Mouse (Mus musculus) neural tube, embryonic 11.5 days (tissue): ENCODE results near the gene Tmpo. TPM values are rescaled to one million over a fixed set of nuclear protein-coding genes. Genes with fewer than 3 reads are reported as not detected.

Experiments used
- ATAC-seq: fragments of 200-750 bp; cut with Nextera tagmentation; 2 replicates; pipeline ENCODE4 v1.8.0; 2017; ENCODE audit warnings: moderate number of reproducible peaks, mild to moderate bottlenecking, moderate TSS enrichment, moderate library complexity; ENCODE audit not compliant: insufficient read depth, low FRiP score, low TSS enrichment
- DNase-seq: peaks from one replicate; pipeline ENCODE4 v3.0.0-alpha.2; 2015; ENCODE audit warnings: low spot score
- H3K27ac ChIP-seq: fragments of 300-500 bp; sonication (generic); 2 replicates; pipeline ENCODE4 v1.5.1; 2014; ENCODE audit warnings: low read depth, mild to moderate bottlenecking, low read length
- H3K27me3 ChIP-seq: fragments of 300-500 bp; sonication (generic); 2 replicates; pipeline ENCODE4 v1.6.1; 2014; ENCODE audit warnings: mild to moderate bottlenecking, low read length, mixed read lengths; ENCODE audit not compliant: control insufficient read depth, insufficient read depth
- H3K36me3 ChIP-seq: fragments of 300-500 bp; sonication (generic); 2 replicates; pipeline ENCODE4 v1.6.1; 2014; ENCODE audit warnings: mild to moderate bottlenecking, low read length, moderate library complexity, mixed read lengths; ENCODE audit not compliant: control insufficient read depth, insufficient read depth
- H3K4me1 ChIP-seq: fragments of 300-500 bp; sonication (generic); 2 replicates; pipeline ENCODE4 v1.6.1; 2014; ENCODE audit warnings: low read length, mixed read lengths; ENCODE audit not compliant: control insufficient read depth, insufficient read depth
- H3K4me2 ChIP-seq: fragments of 300-500 bp; sonication (generic); 2 replicates; pipeline ENCODE4 v1.6.1; 2014; ENCODE audit warnings: low read depth, mild to moderate bottlenecking, moderate library complexity
- H3K4me3 ChIP-seq: fragments of 300-500 bp; sonication (generic); 2 replicates; pipeline ENCODE4 v1.5.1; 2014; ENCODE audit warnings: low read depth, low read length
- H3K9ac ChIP-seq: fragments of 300-500 bp; sonication (generic); 2 replicates; pipeline ENCODE4 v1.6.1; 2014; ENCODE audit warnings: mild to moderate bottlenecking, low read length
- H3K9me3 ChIP-seq: fragments of 300-500 bp; sonication (generic); 2 replicates; pipeline ENCODE4 v1.6.1; 2016; ENCODE audit warnings: low read length; ENCODE audit not compliant: control insufficient read depth
- WGBS: fragments of 180-500 bp; shearing (Covaris S2); extraction: QIAGEN DNeasy Blood & Tissue Kit; methylation state at CpG from one replicate; pipeline ENCODE4 v1.1.7; 2014; 5-methylcytosine and 5-hydroxymethylcytosine counted together
- polyA plus RNA-seq: library from polyadenylated mRNA; unstranded; fragments of >200 nt; fragmentation: Nextera tagmentation; extraction: Ambion mirVana; gene quantifications from 2 replicates; pipeline ENCODE4 v1.2.1, GENCODE M21; 2014

The Tmpo gene
- polyA plus RNA-seq, 1 experiment from 2014 or later, result 286 TPM

DNA sequence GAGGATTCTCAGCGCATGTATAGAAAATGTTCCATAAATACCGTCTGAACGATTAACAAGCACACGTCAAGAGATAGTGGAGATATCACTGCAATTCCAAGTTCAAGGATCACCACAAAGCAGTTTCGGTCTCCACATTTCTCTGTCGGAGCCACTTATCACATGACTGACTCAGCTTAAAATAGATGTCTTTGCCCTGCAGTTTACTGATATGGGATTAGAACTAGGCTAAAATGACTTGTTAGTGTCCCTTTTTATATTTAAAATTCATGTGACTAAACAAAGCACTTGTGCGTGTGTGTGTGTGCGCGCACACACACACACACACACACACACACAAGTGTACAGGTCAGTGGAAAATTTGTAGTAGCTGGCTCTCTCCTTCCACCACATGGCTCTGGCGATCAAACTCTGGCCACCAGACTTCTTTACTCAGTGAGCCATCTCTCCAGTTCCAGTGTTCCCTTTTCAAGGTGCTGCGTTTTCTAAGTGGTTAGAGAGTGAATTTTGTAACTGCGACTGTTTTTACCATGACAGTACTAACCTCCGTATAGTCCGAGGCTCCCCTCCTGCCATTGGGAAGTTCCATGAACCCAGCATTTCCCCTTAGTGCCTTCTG lies 41.9 kb downstream of the Tmpo start:
- WGBS, result 88% methylated on average over 14 of the region's 14 CpGs
- no peaks in the 10 kb centered on the region for H3K4me1 ChIP-seq
- H3K4me2 ChIP-seq, result no peak overlapping the region
- DNase-seq (no peak), ATAC-seq (no peak)
- no peak overlapping the region for H3K9ac ChIP-seq
- no peak overlapping the region for H3K27ac ChIP-seq
- H3K36me3 ChIP-seq, result no peaks in the 10 kb centered on the region
- no peaks in the 10 kb centered on the region for H3K9me3 ChIP-seq
- H3K4me3 ChIP-seq, result no peak overlapping the region
- H3K27me3 ChIP-seq, result no peaks in the 10 kb centered on the region

GRCm38 (mm10) chr10:91138317-91138716 lies 42.8 kb downstream of the Tmpo start:
- Histone ChIP-seq H3K9ac (no peak overlapping the region), H3K4me2 (no peak overlapping the region), H3K27ac (no peak overlapping the region), H3K9me3 (no peaks in the 10 kb centered on the region), H3K27me3 (no peaks in the 10 kb centered on the region), H3K36me3 (no peaks in the 10 kb centered on the region), H3K4me1 (no peaks in the 10 kb centered on the region), H3K4me3 (no peak overlapping the region)
- ATAC-seq (no peak), DNase-seq (no peak)
- 77% methylated on average over 3 of the region's 3 CpGs for WGBS

DNA sequence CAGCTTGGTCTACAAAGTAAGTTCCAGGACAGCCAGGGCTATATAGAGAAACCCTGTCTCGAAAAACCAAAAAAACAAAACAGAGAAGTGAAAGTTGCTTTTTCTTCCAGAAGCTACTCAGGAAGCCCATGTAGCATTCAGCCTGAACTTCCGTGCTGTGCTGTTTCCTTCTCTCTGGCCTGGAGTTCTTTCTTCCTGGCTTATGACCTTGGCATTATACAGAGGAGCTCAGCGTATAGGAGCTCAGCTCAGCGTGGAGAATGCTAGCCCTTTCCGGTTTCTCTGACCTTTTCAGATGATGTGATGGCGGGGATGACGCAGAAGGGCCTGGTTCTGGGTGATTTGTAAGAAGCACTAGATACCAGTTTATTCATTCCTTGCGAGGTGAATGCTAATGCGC lies 43.7 kb downstream of the Tmpo start:
- no peak for DNase-seq
- H3K9me3 ChIP-seq, result no peaks in the 10 kb centered on the region
- ATAC-seq, result no peak
- WGBS, result 80% methylated on average over 9 of the region's 9 CpGs
- no peak overlapping the region for H3K9ac ChIP-seq
- no peaks in the 10 kb centered on the region for H3K36me3 ChIP-seq
- no peaks in the 10 kb centered on the region for H3K27me3 ChIP-seq
- no peak overlapping the region for H3K4me3 ChIP-seq
- H3K27ac ChIP-seq, result no peak overlapping the region
- no peaks in the 10 kb centered on the region for H3K4me1 ChIP-seq
- H3K4me2 ChIP-seq, result no peak overlapping the region

DNA sequence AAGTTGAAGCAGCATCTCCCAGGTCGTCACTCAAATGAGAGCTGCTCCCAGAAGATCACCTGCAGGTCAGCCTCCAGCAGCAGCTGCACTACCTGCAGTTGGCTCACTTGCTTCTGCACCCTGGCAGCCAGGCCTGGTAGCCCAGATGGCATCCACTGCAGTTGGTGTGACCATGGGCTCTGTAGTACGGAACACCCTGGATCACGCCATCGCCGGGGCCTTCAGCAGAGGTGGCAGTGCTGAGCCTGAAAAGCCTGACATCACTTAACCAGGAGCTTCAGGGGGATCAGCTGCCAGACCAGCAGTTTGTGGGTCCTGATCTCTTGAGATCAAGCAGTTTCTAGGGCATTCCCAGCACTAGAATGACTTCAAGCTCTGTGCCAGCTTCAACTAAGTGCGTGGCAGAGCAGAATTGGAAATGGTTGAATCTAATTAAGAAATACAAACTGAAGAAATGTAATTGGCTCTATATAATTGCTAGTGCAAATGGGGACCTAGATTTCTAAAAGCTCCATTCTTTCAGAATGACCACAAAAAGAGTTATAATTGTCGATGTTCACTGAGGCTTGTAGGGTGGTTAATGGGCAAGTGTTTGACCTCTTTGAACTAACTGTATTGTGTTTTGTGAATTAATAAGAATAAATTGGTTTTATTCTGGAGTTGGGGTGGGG lies 45.7 kb downstream of the Tmpo start:
- Histone ChIP-seq H3K9me3 (no peaks in the 10 kb centered on the region), H3K36me3 (no peaks in the 10 kb centered on the region), H3K27ac (no peak overlapping the region), H3K9ac (no peak overlapping the region), H3K4me2 (no peak overlapping the region), H3K4me1 (no peaks in the 10 kb centered on the region), H3K27me3 (no peaks in the 10 kb centered on the region), H3K4me3 (no peak overlapping the region)
- DNase-seq (no peak), ATAC-seq (no peak)
- 89% methylated on average over 7 of the region's 7 CpGs for WGBS

GRCm38 (mm10) chr10:91131565-91131964 lies 49.5 kb downstream of the Tmpo start:
- H3K9ac ChIP-seq, result no peak overlapping the region
- no peaks in the 10 kb centered on the region for H3K4me1 ChIP-seq
- ATAC-seq, result no peak
- H3K27me3 ChIP-seq, result no peaks in the 10 kb centered on the region
- H3K4me2 ChIP-seq, result no peak overlapping the region
- DNase-seq, result no peak
- WGBS, result 75% methylated on average over 1 of the region's 1 CpGs
- H3K27ac ChIP-seq, result no peak overlapping the region
- no peaks in the 10 kb centered on the region for H3K9me3 ChIP-seq
- no peak overlapping the region for H3K4me3 ChIP-seq
- H3K36me3 ChIP-seq, result no peaks in the 10 kb centered on the region

DNA sequence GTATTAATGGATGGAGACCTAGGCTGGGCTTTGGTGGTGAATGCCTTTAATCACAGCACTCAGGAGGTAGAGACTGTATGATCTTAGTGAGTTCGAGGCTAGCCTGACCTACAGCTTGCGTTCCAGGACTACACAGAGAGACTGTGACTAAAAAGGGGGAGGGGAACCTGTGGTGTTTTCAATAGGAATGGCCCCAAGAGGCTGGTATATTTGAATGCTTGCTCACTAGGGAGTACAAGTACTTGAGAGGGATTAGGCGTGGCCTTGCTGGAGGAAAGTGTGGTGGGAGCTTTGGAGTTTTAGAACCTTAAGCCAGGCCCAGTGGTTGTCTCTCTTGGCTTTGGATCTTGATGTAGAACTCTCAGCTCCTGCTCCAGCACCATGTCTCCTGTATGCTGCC lies 50.3 kb downstream of the Tmpo start:
- no peak overlapping the region for H3K4me3 ChIP-seq
- no peaks in the 10 kb centered on the region for H3K4me1 ChIP-seq
- whole genome bisulfite sequencing, result 92% methylated on average over 3 of the region's 3 CpGs
- no peak overlapping the region for H3K4me2 ChIP-seq
- no peaks in the 10 kb centered on the region for H3K27me3 ChIP-seq
- H3K9ac ChIP-seq, result no peak overlapping the region
- H3K27ac ChIP-seq, result no peak overlapping the region
- no peak for DNase-seq
- no peaks in the 10 kb centered on the region for H3K36me3 ChIP-seq
- no peaks in the 10 kb centered on the region for H3K9me3 ChIP-seq
- ATAC-seq, result no peak

DNA sequence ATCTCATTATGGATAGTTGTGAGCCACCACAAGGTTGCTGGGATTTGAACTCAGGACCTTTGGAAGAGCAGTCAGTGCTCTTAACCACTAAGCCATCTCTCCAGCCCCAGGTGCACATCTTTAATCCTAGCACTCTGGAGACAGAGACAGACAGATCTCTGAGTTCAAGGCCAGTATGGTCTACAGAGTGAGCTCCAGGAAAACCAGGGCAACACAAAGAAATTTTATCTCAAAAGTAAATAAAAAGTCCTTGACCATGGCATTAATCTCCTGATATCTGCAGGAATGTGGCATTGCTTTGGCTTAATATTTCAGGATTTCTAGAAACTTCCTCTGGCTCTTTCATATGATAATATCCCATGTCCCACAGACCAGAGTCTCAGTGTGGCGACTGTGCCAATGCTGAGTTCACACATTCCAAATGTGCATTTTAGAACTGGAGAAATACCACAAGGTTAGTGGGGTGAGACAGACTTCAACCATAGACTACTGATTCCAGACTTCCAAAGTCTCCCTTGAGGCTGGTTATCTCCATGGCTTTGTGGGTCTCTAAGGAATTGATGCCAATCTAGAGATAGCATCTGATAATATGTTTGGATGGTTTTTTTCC lies 52.5 kb downstream of the Tmpo start:
- no peak for DNase-seq
- Histone ChIP-seq H3K9me3 (no peaks in the 10 kb centered on the region), H3K4me2 (no peak overlapping the region), H3K4me3 (no peak overlapping the region), H3K36me3 (no peaks in the 10 kb centered on the region), H3K4me1 (no peaks in the 10 kb centered on the region), H3K9ac (no peak overlapping the region), H3K27me3 (no peaks in the 10 kb centered on the region), H3K27ac (no peak overlapping the region)
- ATAC-seq, result no peak
- 84% methylated on average over 1 of the region's 1 CpGs for WGBS

GRCm38 (mm10) chr10:91127395-91127794 lies 53.7 kb downstream of the Tmpo start:
- Histone ChIP-seq H3K27me3 (no peaks in the 10 kb centered on the region), H3K36me3 (no peaks in the 10 kb centered on the region), H3K9me3 (no peaks in the 10 kb centered on the region), H3K4me2 (no peak overlapping the region), H3K4me1 (peaks cover 4% of the 10 kb centered on the region; the same call in 1 of the 2 replicates), H3K4me3 (no peak overlapping the region), H3K27ac (no peak overlapping the region), H3K9ac (no peak overlapping the region)
- WGBS, result 78% methylated on average over 2 of the region's 2 CpGs
- no peak for DNase-seq
- no peak for ATAC-seq
